Mouse (Mus musculus) limb, embryonic 15.5 days (tissue): Measurements from ENCODE around the gene Cers1. TPM values are rescaled to one million over a fixed set of nuclear protein-coding genes. Genes with fewer than 3 reads are reported as not detected.

Source experiments
- ATAC-seq: fragments of 200-750 bp; cut with Nextera tagmentation; 2 replicates; pipeline ENCODE4 v1.8.0; 2017; ENCODE audit warnings: low read depth, moderate TSS enrichment; ENCODE audit not compliant: insufficient number of reproducible peaks, low FRiP score, low TSS enrichment
- H3K27ac ChIP-seq: fragments of 300-500 bp; sonication (generic); 2 replicates; pipeline ENCODE4 v1.5.1; 2015; ENCODE audit warnings: moderate library complexity, mild to moderate bottlenecking, inconsistent platforms
- H3K27me3 ChIP-seq: fragments of 300-500 bp; sonication (generic); 2 replicates; pipeline ENCODE4 v1.6.1; 2015; ENCODE audit warnings: inconsistent platforms
- H3K36me3 ChIP-seq: fragments of 300-500 bp; sonication (generic); 2 replicates; pipeline ENCODE4 v1.6.1; 2015; ENCODE audit warnings: inconsistent platforms
- H3K4me1 ChIP-seq: fragments of 300-500 bp; sonication (generic); 2 replicates; pipeline ENCODE4 v1.6.1; 2015; ENCODE audit warnings: inconsistent platforms
- H3K4me2 ChIP-seq: fragments of 300-500 bp; sonication (generic); 2 replicates; pipeline ENCODE4 v1.6.1; 2015; ENCODE audit warnings: mild to moderate bottlenecking, inconsistent platforms
- H3K4me3 ChIP-seq: fragments of 300-500 bp; sonication (generic); 2 replicates; pipeline ENCODE4 v1.5.1; 2015; ENCODE audit warnings: mild to moderate bottlenecking, inconsistent platforms
- H3K9ac ChIP-seq: fragments of 300-500 bp; sonication (generic); 2 replicates; pipeline ENCODE4 v1.6.1; 2015; ENCODE audit warnings: inconsistent platforms
- H3K9me3 ChIP-seq: fragments of 300-500 bp; sonication (generic); 2 replicates; pipeline ENCODE4 v1.6.1; 2016; ENCODE audit warnings: inconsistent platforms
- WGBS: fragments of 180-500 bp; shearing (Covaris S2); methylation state at CpG from one replicate; pipeline ENCODE4 v1.1.7; 2015; 5-methylcytosine and 5-hydroxymethylcytosine counted together
- polyA plus RNA-seq: library from polyadenylated mRNA; unstranded; fragments of >200 nt; fragmentation: Nextera tagmentation; extraction: Ambion mirVana; gene quantifications from 2 replicates; pipeline ENCODE4 v1.2.1, GENCODE M21; 2015

Gene Cers1
- polyA plus RNA-seq, 1 experiment from 2014 or later, result 8.8 TPM

DNA sequence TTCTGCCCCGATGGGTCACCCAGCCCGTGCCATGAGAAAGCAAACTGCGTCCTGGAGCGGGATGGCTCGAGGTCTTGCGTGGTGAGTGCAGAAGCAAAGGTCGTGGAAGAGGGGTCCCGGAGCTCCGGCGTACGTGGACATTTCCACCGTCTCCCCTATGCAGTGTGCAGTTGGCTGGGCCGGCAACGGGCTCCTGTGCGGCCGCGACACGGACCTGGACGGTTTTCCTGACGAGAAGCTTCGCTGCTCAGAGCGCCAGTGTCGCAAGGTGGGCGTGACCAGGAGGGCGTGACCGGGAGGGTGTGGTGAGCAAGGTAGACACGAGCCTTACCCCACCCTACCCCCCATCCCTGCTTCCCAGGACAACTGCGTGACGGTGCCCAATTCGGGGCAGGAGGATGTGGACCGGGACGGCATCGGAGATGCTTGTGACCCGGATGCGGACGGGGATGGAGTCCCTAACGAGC, 60.7 kb downstream of the Cers1 start:
- no peaks in the 10 kb centered on the region for H3K9me3 ChIP-seq
- no peak overlapping the region for H3K27ac ChIP-seq
- peak overlapping the region; percentile 70; the same call in 1 of the 2 replicates for H3K4me2 ChIP-seq
- no peak overlapping the region for H3K9ac ChIP-seq
- H3K36me3 ChIP-seq, result no peaks in the 10 kb centered on the region
- H3K27me3 ChIP-seq, result peaks cover 84% of the 10 kb centered on the region
- 6% methylated on average over 37 of the region's 37 CpGs for WGBS
- peak overlapping the region; percentile 17 for H3K4me3 ChIP-seq
- ATAC-seq, result no peak
- H3K4me1 ChIP-seq, result peaks cover 54% of the 10 kb centered on the region

DNA sequence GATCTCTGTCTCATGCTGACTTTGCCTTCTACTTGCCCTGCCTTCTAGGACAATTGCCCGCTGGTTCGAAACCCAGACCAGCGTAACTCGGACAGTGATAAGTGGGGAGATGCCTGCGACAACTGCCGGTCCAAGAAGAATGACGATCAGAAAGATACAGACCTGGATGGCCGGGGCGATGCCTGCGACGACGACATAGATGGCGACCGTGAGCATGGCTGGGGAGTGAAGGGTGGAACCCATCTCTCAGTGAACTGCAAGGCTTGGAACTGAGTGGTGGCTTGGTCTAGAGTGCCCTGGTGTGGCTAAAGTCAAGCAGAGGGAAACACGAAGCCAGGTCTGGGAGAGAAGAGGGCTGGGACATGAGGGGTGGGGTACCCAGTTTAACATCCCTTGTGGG, 61.5 kb downstream of the Cers1 start:
- H3K36me3 ChIP-seq, result no peaks in the 10 kb centered on the region
- H3K4me2 ChIP-seq, result peak overlapping the region; percentile 17; the same call in 1 of the 2 replicates
- peaks cover 79% of the 10 kb centered on the region for H3K27me3 ChIP-seq
- no peaks in the 10 kb centered on the region for H3K9me3 ChIP-seq
- 15% methylated on average over 15 of the region's 15 CpGs for WGBS
- no peak overlapping the region; the same call in 1 of the 2 replicates for H3K4me3 ChIP-seq
- ATAC-seq, result no peak
- no peak overlapping the region for H3K27ac ChIP-seq
- H3K4me1 ChIP-seq, result peaks cover 48% of the 10 kb centered on the region
- no peak overlapping the region for H3K9ac ChIP-seq

DNA sequence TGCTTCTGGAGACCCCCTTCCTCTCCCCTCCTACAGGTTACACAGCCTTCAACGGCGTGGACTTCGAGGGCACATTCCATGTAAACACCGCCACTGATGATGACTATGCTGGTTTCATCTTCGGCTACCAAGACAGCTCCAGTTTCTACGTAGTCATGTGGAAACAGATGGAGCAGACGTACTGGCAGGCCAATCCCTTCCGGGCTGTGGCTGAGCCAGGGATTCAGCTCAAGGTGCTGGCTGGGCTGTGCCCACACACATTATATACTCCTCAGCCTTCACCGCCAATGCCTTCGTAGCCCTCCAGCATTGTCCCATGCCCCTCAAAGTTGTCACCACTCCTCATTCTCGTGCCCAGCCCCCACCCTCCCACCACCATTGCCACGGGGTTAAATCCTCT, 64.5 kb downstream of the Cers1 start:
- H3K27ac ChIP-seq, result no peak overlapping the region
- H3K9me3 ChIP-seq, result no peaks in the 10 kb centered on the region
- peaks cover 19% of the 10 kb centered on the region for H3K4me1 ChIP-seq
- H3K27me3 ChIP-seq, result peaks cover 48% of the 10 kb centered on the region
- no peak overlapping the region for H3K9ac ChIP-seq
- H3K36me3 ChIP-seq, result peaks cover 4% of the 10 kb centered on the region; the same call in 1 of the 2 replicates
- 83% methylated on average over 12 of the region's 12 CpGs for WGBS
- no peak for ATAC-seq
- H3K4me3 ChIP-seq, result no peak overlapping the region
- H3K4me2 ChIP-seq, result no peak overlapping the region

Other genes with a start within 250 kb of the Cers1 start
- 0.61 and 0.91 TPM in 2 replicates for gene Tm6sf2, start 242.9 kb upstream of the Cers1 start, polyA plus RNA-seq
- gene Hapln4, start 232.3 kb upstream of the Cers1 start, polyA plus RNA-seq, result 0.19 and 0.24 TPM in 2 replicates
- 0.35 and 0.50 TPM in 2 replicates for gene Ncan, start 194.9 kb upstream of the Cers1 start, polyA plus RNA-seq
- 31.2 and 33.3 TPM in 2 replicates for gene Nr2c2ap, start 184.4 kb upstream of the Cers1 start, polyA plus RNA-seq
- gene Rfxank, start 176.6 kb upstream of the Cers1 start, polyA plus RNA-seq, result 20.2 and 20.9 TPM in 2 replicates
- gene Borcs8, start 176.3 kb upstream of the Cers1 start, polyA plus RNA-seq, result 54.1 and 55.2 TPM in 2 replicates
- 0.19 and 0.48 TPM in 2 replicates for gene Mef2b, start 176.1 kb upstream of the Cers1 start, polyA plus RNA-seq
- 64.9 and 74.3 TPM in 2 replicates for gene Tmem161a, start 143.4 kb upstream of the Cers1 start, polyA plus RNA-seq
- gene Slc25a42, start 103.5 kb upstream of the Cers1 start, polyA plus RNA-seq, result 5.7 and 5.8 TPM in 2 replicates
- 26.1 and 26.9 TPM in 2 replicates for gene Sugp2, start 81.5 kb upstream of the Cers1 start, polyA plus RNA-seq
- gene Armc6, start 81.3 kb upstream of the Cers1 start, polyA plus RNA-seq, result 32.7 and 33.0 TPM in 2 replicates
- 36.0 and 40.7 TPM in 2 replicates for gene Homer3, start 32.9 kb upstream of the Cers1 start, polyA plus RNA-seq
- gene Ddx49, start 13.3 kb upstream of the Cers1 start, polyA plus RNA-seq, result 52.7 and 53.1 TPM in 2 replicates
- 397 and 441 TPM in 2 replicates for gene Cope, start 13.3 kb upstream of the Cers1 start, polyA plus RNA-seq
- 2.9 and 4.1 TPM in 2 replicates for gene Gdf1, start 14.0 kb downstream of the Cers1 start, polyA plus RNA-seq
- gene Upf1, start 37.5 kb downstream of the Cers1 start, polyA plus RNA-seq, result 13.8 and 16.7 TPM in 2 replicates
- gene Comp, start 57.8 kb downstream of the Cers1 start, polyA plus RNA-seq, result 101 and 104 TPM in 2 replicates
- 22.2 and 22.4 TPM in 2 replicates for gene Crtc1, start 123.8 kb downstream of the Cers1 start, polyA plus RNA-seq
- 27.9 and 28.2 TPM in 2 replicates for gene Klhl26, start 161.2 kb downstream of the Cers1 start, polyA plus RNA-seq
- gene Tmem59l, start 171.6 kb downstream of the Cers1 start, polyA plus RNA-seq, result 6.9 and 9.6 TPM in 2 replicates
- 91.2 and 97.7 TPM in 2 replicates for gene Crlf1, start 177.4 kb downstream of the Cers1 start, polyA plus RNA-seq
- gene Rex1bd, start 191.0 kb downstream of the Cers1 start, polyA plus RNA-seq, result 136 and 149 TPM in 2 replicates
- gene Uba52, start 195.0 kb downstream of the Cers1 start, polyA plus RNA-seq, result 859 and 940 TPM in 2 replicates
- gene Fkbp8, start 211.9 kb downstream of the Cers1 start, polyA plus RNA-seq, result 274 and 278 TPM in 2 replicates
- 53.8 and 55.1 TPM in 2 replicates for gene Kxd1, start 212.2 kb downstream of the Cers1 start, polyA plus RNA-seq
- 20.4 and 21.1 TPM in 2 replicates for gene Ell, start 223.7 kb downstream of the Cers1 start, polyA plus RNA-seq